Mouse (Mus musculus) left cerebral cortex, postnatal 25 days (tissue): ENCODE data around the gene Nup133. TPM values are rescaled to one million over a fixed set of nuclear protein-coding genes. Genes with fewer than 3 reads are reported as not detected.
"Not testable (repeated sequence)": the region's sequence is repeated elsewhere in the genome, so short reads cannot be mapped to it uniquely, and the experiment has no call there.

Experiments used
- DNase-seq, 2 experiments: peaks; one replicate each; pipeline ENCODE4 v3.0.0; 2022; ENCODE audit warnings: low spot score in 2 of 2, mixed read lengths in 1 of 2
- intact Hi-C: fragments of 180-260 bp; cut with DNase I; formaldehyde crosslinking; loops from one replicate; pipeline ENCODE4 v1.15.1; 2025
- total RNA-seq, 2 experiments: library from RNA; stranded (reverse); gene quantifications; 2 replicates each; pipeline ENCODE4 v1.2.3; 2021

Nup133 gene
- 10 to 100 TPM; 20.8 to 24.1 TPM for total RNA-seq

GRCm38 (mm10) chr8:123948942-123949685 is at the start of gene Nup133:
Nup133 (minus strand) TSS chr8:123949265.
- DNase-seq, result peak; percentile 99 to 100
- intact Hi-C loops, result loop anchor here (5.0 kb wide), 1 partner anchor 73 kb away; the partner anchor contains the start of genes Taf5l and Urb2

GRCm38 (mm10) chr8:123993997-123994396 is 44.9 kb upstream of the Nup133 start:
- no peak for DNase-seq
- intact Hi-C loops, result no loop called here

GRCm38 (mm10) chr8:123993597-123993996 is 44.5 kb upstream of the Nup133 start:
- no peak for DNase-seq
- intact Hi-C loops, result no loop called here

- intact Hi-C loops, result no loop called here
- DNase-seq, result no peak
Observed at GRCm38 (mm10) chr8:123992587-123992986, 43.5 kb upstream of the Nup133 start.

GRCm38 (mm10) chr8:123990277-123991049 is 41.4 kb upstream of the Nup133 start:
- no peak for DNase-seq
- intact Hi-C loops, result no loop called here

- intact Hi-C loops, result no loop called here
- DNase-seq, result no peak
Observed at GRCm38 (mm10) chr8:123989128-123989527, 40.1 kb upstream of the Nup133 start.

GRCm38 (mm10) chr8:123988605-123989038 is 39.6 kb upstream of the Nup133 start:
- DNase-seq, result no peak
- intact Hi-C loops, result no loop called here

GRCm38 (mm10) chr8:123982826-123983400 is 33.8 kb upstream of the Nup133 start, which contains the start of gene Abcb10:
Abcb10 (minus strand) TSS chr8:123983122.
- DNase-seq, result peak; percentile 72 to 76
- intact Hi-C loops, result no loop called here

GRCm38 (mm10) chr8:123982291-123982793 is 33.3 kb upstream of the Nup133 start:
- peak; percentile 18 to 43 for DNase-seq
- intact Hi-C loops, result no loop called here

GRCm38 (mm10) chr8:123981674-123982073 is 32.6 kb upstream of the Nup133 start:
- DNase-seq, result peak; percentile 26 to 53
- intact Hi-C loops, result no loop called here

- intact Hi-C loops, result no loop called here
- DNase-seq, result no peak
Observed at GRCm38 (mm10) chr8:123980239-123980638, 31.2 kb upstream of the Nup133 start.

GRCm38 (mm10) chr8:123978926-123979325 is 29.9 kb upstream of the Nup133 start:
- no peak for DNase-seq
- intact Hi-C loops, result no loop called here

GRCm38 (mm10) chr8:123978166-123978838 is 29.2 kb upstream of the Nup133 start:
- intact Hi-C loops, result no loop called here
- no peak for DNase-seq

GRCm38 (mm10) chr8:123977499-123977898 is 28.4 kb upstream of the Nup133 start:
- no peak for DNase-seq
- intact Hi-C loops, result no loop called here

GRCm38 (mm10) chr8:123973495-123973894 is 24.4 kb upstream of the Nup133 start:
- intact Hi-C loops, result no loop called here

GRCm38 (mm10) chr8:123966896-123967295 is 17.8 kb upstream of the Nup133 start:
- DNase-seq, result no peak
- intact Hi-C loops, result no loop called here

More at GRCm38 (mm10) chr8:123973495-123973894, 24.4 kb upstream of the Nup133 start:
- DNase-seq, result no peak

GRCm38 (mm10) chr8:123961371-123961770 is 12.3 kb upstream of the Nup133 start:
- no peak for DNase-seq
- intact Hi-C loops, result no loop called here

- DNase-seq, intact Hi-C loops: not testable (repeated sequence)
Observed at GRCm38 (mm10) chr8:123960556-123960955, 11.5 kb upstream of the Nup133 start.

GRCm38 (mm10) chr8:123960056-123960455 is 11.0 kb upstream of the Nup133 start:
- DNase-seq, result no peak
- intact Hi-C loops, result no loop called here

GRCm38 (mm10) chr8:123959473-123959872 is 10.4 kb upstream of the Nup133 start:
- no peak for DNase-seq
- intact Hi-C loops, result no loop called here
